Mouse (Mus musculus): ENCODE data around the gene Gtpbp4. TPM values are rescaled to one million over a fixed set of nuclear protein-coding genes. Genes with fewer than 3 reads are reported as not detected.
"Not testable (repeated sequence)": the region's sequence is repeated elsewhere in the genome, so short reads cannot be mapped to it uniquely, and the experiment has no call there.

Gtpbp4 gene
- total RNA-seq, 2 experiments from 2014 or later: 14.8 to 15.9 TPM

DNA sequence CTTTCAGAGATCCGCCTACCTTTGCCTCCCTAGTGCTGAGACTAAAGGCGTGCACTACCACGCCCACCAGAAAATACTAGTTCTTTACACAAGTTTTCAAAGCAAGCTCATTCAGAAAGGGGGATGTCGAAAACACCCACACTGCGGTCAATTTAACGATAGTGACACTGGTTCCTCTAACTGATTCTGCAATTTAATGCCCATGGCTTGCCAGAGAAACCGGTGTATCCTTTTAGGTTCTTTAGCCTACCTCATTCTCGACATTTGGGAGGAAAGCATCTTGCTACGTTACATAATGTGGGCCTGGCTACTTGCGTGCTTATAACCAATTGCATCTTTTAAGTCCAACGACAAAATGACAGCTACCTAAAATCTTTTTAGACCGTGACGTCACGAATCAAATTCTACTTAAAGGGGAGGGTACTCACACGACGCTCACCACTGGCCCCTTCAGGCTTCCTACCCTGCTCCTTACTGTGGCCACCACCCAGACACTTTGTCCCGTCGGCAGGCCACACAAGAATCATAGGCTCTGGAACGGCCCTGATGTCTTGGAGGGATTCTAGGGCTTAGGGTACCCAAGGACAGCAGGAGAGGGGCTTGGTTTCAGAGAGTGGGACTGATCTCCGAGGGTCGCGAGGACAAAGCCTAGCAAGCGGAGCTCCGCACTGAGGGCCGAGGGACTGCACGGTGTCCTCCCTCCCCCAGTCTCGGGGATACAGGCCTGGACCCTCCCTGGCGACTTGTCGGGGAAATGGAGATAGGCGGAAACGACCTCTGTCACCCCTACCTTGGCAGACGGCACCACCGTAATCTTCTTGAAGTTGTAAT, 509 bp downstream of the Gtpbp4 start:
- peak; percentile 19 for ATAC-seq (replicated peaks; ENCODE audit: low FRiP score, poor library complexity, severe bottlenecking)

DNA sequence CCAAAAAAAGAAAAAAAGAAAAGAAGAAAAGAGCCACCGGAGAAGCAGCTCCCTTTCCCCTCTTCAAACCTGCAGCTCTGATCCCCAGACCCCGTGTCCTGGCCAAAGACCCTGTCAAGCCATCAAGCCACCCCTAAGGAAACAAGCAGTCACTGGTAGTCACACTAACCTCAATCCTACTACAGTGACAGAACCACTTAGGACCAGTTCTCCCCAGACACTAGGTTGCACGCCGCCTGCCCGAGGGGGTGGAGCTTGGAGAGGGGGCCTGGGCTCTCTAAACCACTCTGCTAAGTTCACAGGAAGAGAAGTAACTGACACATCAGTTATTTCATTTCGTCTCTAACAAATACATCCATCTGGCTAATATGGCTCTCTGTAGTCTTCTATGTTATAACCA, 3.7 kb downstream of the Gtpbp4 start:
- no peak for ATAC-seq (replicated peaks; ENCODE audit: low FRiP score, poor library complexity, severe bottlenecking)

- ATAC-seq (replicated peaks; ENCODE audit: low FRiP score, poor library complexity, severe bottlenecking): no peak
Measured at GRCm38 (mm10) chr13:8972972-8973371, 22.9 kb downstream of the Gtpbp4 start.

- ATAC-seq (replicated peaks; ENCODE audit: low FRiP score, poor library complexity, severe bottlenecking): no peak
Measured at GRCm38 (mm10) chr13:8972369-8972768, 23.5 kb downstream of the Gtpbp4 start.

DNA sequence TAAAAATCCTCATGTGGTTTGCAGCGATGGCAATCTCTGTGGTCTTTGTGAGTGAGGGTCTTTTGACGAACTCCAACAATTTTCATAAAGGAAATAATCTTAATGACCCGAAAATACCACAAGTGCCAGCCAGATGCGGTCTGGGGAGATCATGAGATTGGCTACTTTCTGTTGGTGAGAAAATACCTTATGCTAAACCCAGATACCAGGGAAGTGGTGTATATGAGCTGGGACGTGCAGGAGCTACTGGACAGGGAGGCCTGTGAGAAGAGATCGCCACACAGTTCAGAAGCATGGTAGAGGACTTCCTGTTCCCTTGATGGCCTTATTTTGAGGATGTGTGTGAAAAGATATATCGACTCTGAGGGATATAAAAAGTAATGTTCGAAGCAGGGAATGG, 28.1 kb downstream of the Gtpbp4 start:
- no peak for ATAC-seq (replicated peaks; ENCODE audit: low FRiP score, poor library complexity, severe bottlenecking)

- ATAC-seq (replicated peaks; ENCODE audit: low FRiP score, poor library complexity, severe bottlenecking): no peak
Measured at GRCm38 (mm10) chr13:8965224-8965623, 30.7 kb downstream of the Gtpbp4 start.

DNA sequence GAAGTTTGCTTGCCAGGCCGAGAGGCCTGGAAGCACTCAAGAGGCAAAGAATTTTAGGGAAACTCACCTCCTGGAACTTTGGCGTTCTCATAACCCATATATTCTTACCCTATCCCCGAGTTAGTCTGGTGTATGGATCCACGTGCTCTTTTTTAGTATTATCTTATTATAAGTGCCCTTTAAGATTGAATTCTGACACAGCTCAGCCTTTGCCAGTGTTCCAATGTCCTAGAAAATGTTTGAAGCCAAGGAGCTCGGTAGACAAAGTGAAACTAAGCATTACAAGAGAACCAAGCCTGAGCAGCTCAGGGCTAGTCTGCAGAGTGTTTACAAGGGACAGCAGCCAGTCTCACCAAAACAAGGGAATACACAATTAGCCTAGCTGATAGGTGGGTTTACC, 33.6 kb downstream of the Gtpbp4 start:
- not testable (repeated sequence) for ATAC-seq (replicated peaks; ENCODE audit: low FRiP score, poor library complexity, severe bottlenecking)

- not testable (repeated sequence) for ATAC-seq (replicated peaks; ENCODE audit: low FRiP score, poor library complexity, severe bottlenecking)
Measured at GRCm38 (mm10) chr13:8961128-8961888, 34.6 kb downstream of the Gtpbp4 start.

- not testable (repeated sequence) for ATAC-seq (replicated peaks; ENCODE audit: low FRiP score, poor library complexity, severe bottlenecking)
Measured at GRCm38 (mm10) chr13:8959554-8959953, 36.3 kb downstream of the Gtpbp4 start.

GRCm38 (mm10) chr13:8959058-8959457, 36.8 kb downstream of the Gtpbp4 start:
- not testable (repeated sequence) for ATAC-seq (replicated peaks; ENCODE audit: low FRiP score, poor library complexity, severe bottlenecking)

GRCm38 (mm10) chr13:8956873-8957272, 39.0 kb downstream of the Gtpbp4 start:
- 0 out of 2 replicates have a peak, but pooled peaks have one; percentile 47 for ATAC-seq (replicated peaks; ENCODE audit: low FRiP score, poor library complexity, severe bottlenecking)

- ATAC-seq (replicated peaks; ENCODE audit: low FRiP score, poor library complexity, severe bottlenecking): not testable (repeated sequence)
Measured at GRCm38 (mm10) chr13:8955127-8955526, 40.8 kb downstream of the Gtpbp4 start.

DNA sequence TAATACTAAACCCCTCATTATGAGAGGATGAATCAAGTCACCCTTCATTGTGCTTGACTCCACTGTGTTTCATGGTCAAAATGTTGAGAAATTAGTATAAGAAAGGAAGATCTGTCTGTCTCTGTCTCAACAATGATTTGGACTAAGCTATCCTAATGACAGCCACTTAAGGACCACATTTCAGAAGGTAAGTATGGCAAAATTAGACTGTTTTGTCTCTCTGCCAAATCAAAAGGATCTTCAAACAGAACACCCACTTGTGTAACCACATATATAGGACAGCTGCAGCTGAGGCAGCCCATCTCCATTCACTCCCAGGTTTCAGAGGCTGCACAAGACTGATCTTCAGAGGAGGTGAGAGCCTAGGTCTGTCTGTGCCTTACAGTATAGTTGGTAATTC, 43.3 kb downstream of the Gtpbp4 start, which contains the start of gene Idi2:
Gene Idi2, plus strand, starts transcription at position 301 of the 400 bp plus-strand sequence.
- not testable (repeated sequence) for ATAC-seq (replicated peaks; ENCODE audit: low FRiP score, poor library complexity, severe bottlenecking)

DNA sequence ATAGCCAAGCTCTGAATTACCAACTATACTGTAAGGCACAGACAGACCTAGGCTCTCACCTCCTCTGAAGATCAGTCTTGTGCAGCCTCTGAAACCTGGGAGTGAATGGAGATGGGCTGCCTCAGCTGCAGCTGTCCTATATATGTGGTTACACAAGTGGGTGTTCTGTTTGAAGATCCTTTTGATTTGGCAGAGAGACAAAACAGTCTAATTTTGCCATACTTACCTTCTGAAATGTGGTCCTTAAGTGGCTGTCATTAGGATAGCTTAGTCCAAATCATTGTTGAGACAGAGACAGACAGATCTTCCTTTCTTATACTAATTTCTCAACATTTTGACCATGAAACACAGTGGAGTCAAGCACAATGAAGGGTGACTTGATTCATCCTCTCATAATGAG, 47.8 kb downstream of the Gtpbp4 start, which contains the start of gene Gm9745:
Gene Gm9745, minus strand, starts transcription at position 101 of the 400 bp plus-strand sequence.
- ATAC-seq (replicated peaks; ENCODE audit: low FRiP score, poor library complexity, severe bottlenecking): not testable (repeated sequence)

GRCm38 (mm10) chr13:8943828-8944227, 52.1 kb downstream of the Gtpbp4 start:
- peak; percentile 60; the same call in 1 of the 2 replicates for ATAC-seq (replicated peaks; ENCODE audit: low FRiP score, poor library complexity, severe bottlenecking)

- not testable (repeated sequence) for ATAC-seq (replicated peaks; ENCODE audit: low FRiP score, poor library complexity, severe bottlenecking)
Measured at GRCm38 (mm10) chr13:8941701-8942100, 54.2 kb downstream of the Gtpbp4 start.

GRCm38 (mm10) chr13:8941110-8941509, 54.8 kb downstream of the Gtpbp4 start:
- ATAC-seq (replicated peaks; ENCODE audit: low FRiP score, poor library complexity, severe bottlenecking): not testable (repeated sequence)

DNA sequence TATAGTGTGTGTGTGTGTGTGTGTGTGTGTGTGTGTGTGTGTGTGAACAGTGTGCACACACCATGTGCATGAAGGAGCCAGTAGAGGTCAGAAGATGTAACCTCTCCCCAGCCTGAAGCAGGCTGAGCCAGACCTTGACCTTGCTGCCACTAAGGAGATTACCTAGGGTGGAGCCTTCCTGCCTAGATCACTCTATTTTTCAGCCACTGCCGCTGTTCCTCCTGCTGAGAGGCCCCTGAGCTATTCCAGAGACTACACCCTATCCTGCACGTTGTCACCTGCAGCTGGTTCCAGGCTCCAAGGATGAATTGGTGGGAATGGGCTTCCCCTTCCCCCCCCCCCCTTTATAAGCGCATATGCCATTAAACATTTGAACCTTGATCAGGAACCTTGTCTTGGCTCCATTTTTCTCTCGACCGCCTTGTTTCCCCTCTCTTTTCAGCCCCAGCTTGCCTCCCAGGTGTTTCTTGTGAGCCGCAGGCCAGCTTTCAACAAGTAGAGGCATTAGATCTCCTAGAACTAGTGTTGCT, 58.2 kb downstream of the Gtpbp4 start:
- ATAC-seq (replicated peaks; ENCODE audit: low FRiP score, poor library complexity, severe bottlenecking): not testable (repeated sequence)

DNA sequence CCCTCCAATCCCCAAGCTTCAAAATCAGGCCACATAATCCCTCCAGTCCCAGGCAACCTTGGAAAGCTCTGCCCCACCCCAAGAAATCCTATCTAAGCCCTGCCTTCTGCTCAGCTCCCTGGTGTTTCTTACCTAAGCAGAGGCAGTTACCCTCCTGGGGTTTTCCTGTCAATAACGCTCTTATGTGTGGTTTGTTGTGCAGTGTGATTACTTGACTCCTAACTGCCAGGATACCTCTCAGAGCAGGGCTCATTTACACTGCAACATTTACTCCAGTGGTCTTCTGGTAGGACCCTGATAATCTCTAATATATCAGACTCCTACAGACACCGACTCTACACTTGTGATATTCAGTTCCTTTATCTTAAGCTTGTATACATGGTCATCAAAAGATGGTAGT, 62.4 kb downstream of the Gtpbp4 start:
- ATAC-seq (replicated peaks; ENCODE audit: low FRiP score, poor library complexity, severe bottlenecking): no peak
